Mouse (Mus musculus) heart, embryonic 14.5 days (tissue): ENCODE results near the gene Dbn1. TPM values are rescaled to one million over a fixed set of nuclear protein-coding genes. Genes with fewer than 3 reads are reported as not detected.

Experiments used
- ATAC-seq: fragments of 200-750 bp; cut with Nextera tagmentation; 2 replicates; pipeline ENCODE4 v1.8.0; 2017; ENCODE audit warnings: low read depth, moderate TSS enrichment; ENCODE audit not compliant: insufficient number of reproducible peaks, insufficient read depth, low FRiP score
- H3K27ac ChIP-seq, 2 experiments: fragments of 200-500 bp in 1 of 2; fragments of 300-500 bp in 1 of 2; sonication (generic) in 1 of 2; replicated peaks in 1 of 2; 2 replicates each; pipeline ENCODE4 v1.5.1; 2012 to 2014; ENCODE audit warnings: low read depth in 2 of 2, low read length in 2 of 2, control low read depth in 1 of 2, mild to moderate bottlenecking in 1 of 2, mixed read lengths in 1 of 2; ENCODE audit not compliant: control insufficient read depth in 1 of 2, insufficient read depth in 1 of 2
- H3K27me3 ChIP-seq: fragments of 300-500 bp; sonication (generic); 2 replicates; pipeline ENCODE4 v1.6.1; 2014; ENCODE audit warnings: mild to moderate bottlenecking, low read length, control low read depth; ENCODE audit not compliant: control insufficient read depth, insufficient read depth
- H3K36me3 ChIP-seq: fragments of 300-500 bp; sonication (generic); 2 replicates; pipeline ENCODE4 v1.6.1; 2014; ENCODE audit warnings: mild to moderate bottlenecking, control low read depth, low read length, mixed read lengths; ENCODE audit not compliant: control insufficient read depth, insufficient read depth
- H3K4me1 ChIP-seq, 2 experiments: fragments of 200-500 bp in 1 of 2; fragments of 300-500 bp in 1 of 2; sonication (generic) in 1 of 2; 2 replicates each; pipeline ENCODE4 v1.6.1; 2012 to 2014; ENCODE audit warnings: low read length in 2 of 2, control low read depth in 1 of 2, mixed read lengths in 1 of 2; ENCODE audit not compliant: control insufficient read depth in 2 of 2, insufficient read depth in 2 of 2
- H3K4me2 ChIP-seq: fragments of 300-500 bp; sonication (generic); 2 replicates; pipeline ENCODE4 v1.6.1; 2014; ENCODE audit warnings: mild to moderate bottlenecking, low read length
- H3K4me3 ChIP-seq, 2 experiments: fragments of 200-500 bp in 1 of 2; fragments of 300-500 bp in 1 of 2; sonication (generic) in 1 of 2; 2 replicates each; pipeline ENCODE4 v1.5.1; 2012 to 2014; ENCODE audit warnings: low read length in 2 of 2, mild to moderate bottlenecking in 2 of 2, control low read depth in 1 of 2, low read depth in 1 of 2, moderate library complexity in 1 of 2; ENCODE audit not compliant: control insufficient read depth in 1 of 2, insufficient read depth in 1 of 2
- H3K9ac ChIP-seq: fragments of 300-500 bp; sonication (generic); 2 replicates; pipeline ENCODE4 v1.6.1; 2014; ENCODE audit warnings: mild to moderate bottlenecking, low read length
- H3K9me3 ChIP-seq: fragments of 300-500 bp; sonication (generic); 2 replicates; pipeline ENCODE4 v1.6.1; 2016; ENCODE audit warnings: low read length, control low read depth; ENCODE audit not compliant: control insufficient read depth
- WGBS: fragments of 180-500 bp; shearing (Covaris S2); extraction: QIAGEN DNeasy Blood & Tissue Kit; methylation state at CpG from one replicate; pipeline ENCODE4 v1.1.7; 2014; 5-methylcytosine and 5-hydroxymethylcytosine counted together
- polyA plus RNA-seq: library from polyadenylated mRNA; unstranded; fragments of >200 nt; fragmentation: Nextera tagmentation; extraction: Ambion mirVana; gene quantifications from 2 replicates; pipeline ENCODE4 v1.2.1, GENCODE M21; 2014

The Dbn1 gene
- polyA plus RNA-seq, 1 experiment from 2014 or later = 51.8 TPM

DNA sequence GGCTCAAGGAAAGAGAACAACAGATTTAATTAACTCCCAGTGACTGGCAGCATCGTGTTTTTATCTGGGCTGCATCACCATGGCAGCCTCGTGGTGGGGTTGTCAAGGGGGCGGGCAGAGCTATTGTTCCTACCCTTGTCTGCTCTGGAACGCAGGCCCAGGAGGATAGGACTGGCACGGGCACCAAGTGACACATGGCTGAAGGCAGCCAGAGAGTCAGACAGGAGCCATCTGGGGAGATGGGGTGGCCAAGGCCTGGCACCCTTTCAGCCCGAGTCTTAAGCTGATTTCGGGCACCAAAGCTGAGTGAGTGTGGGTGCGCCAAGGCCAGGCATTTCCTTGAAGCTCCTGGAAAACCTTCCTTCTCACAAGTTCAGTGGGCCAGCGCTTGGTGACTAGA is 17.5 kb downstream of the Dbn1 start:
- no peak for ATAC-seq
- no peak overlapping the region for H3K27ac ChIP-seq
- peaks cover 59% of the 10 kb centered on the region for H3K27me3 ChIP-seq
- 70% methylated on average over 9 of the region's 9 CpGs for WGBS
- H3K4me2 ChIP-seq = no peak overlapping the region
- no peak overlapping the region for H3K9ac ChIP-seq
- H3K9me3 ChIP-seq = no peaks in the 10 kb centered on the region
- H3K4me1 ChIP-seq = peaks cover 9 to 22% of the 10 kb centered on the region in 2 experiments; a peak in 3 of 4 replicates
- H3K36me3 ChIP-seq = peaks cover 20% of the 10 kb centered on the region
- no peak overlapping the region for H3K4me3 ChIP-seq

DNA sequence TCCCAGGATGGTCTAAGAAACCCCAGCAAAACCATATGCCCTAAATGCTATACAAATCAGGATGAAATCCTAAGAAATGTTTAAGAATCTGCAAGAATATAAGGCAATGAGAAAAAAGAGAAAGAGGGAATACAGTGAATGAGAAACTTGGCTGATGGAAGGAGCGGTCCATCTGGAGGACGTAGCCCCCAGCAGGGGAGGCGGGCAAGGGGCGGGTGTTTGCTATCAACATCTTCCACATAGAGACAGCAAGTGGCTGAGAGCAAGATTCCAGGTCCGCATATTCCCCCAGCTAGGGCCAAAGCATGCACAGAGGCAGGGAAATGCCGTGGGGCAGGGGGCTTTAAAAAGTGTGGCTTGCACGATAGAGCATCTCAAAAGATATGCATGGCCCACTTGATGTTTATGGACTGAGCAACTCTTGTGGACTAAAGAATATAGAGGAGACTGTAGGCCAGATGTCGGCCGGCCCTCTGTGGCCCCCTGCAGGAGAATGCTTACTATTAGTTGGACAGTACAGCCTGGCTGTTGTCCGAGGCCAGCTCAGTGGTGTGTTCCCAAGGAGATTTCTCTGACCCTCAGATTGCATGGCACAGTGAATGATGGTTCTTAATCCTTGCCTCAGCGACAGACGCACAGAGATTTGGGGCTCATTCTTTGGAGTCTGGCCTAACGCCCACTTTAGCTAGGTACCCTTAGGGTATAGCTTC is 18.9 kb downstream of the Dbn1 start:
- WGBS = 31% methylated on average over 13 of the region's 13 CpGs
- no peaks in the 10 kb centered on the region for H3K9me3 ChIP-seq
- peaks cover 49% of the 10 kb centered on the region for H3K27me3 ChIP-seq
- H3K4me1 ChIP-seq = peaks cover 9 to 30% of the 10 kb centered on the region in 2 experiments; a peak in 3 of 4 replicates
- H3K4me3 ChIP-seq = no peak overlapping the region
- H3K4me2 ChIP-seq = no peak overlapping the region
- ATAC-seq = no peak
- H3K27ac ChIP-seq = no peak overlapping the region
- H3K36me3 ChIP-seq = peaks cover 6% of the 10 kb centered on the region
- H3K9ac ChIP-seq = no peak overlapping the region

GRCm38 (mm10) chr13:55465830-55466440 is 22.0 kb downstream of the Dbn1 start:
- H3K4me1 ChIP-seq = peaks cover 3 to 17% of the 10 kb centered on the region in 2 experiments; a peak in 3 of 4 replicates
- no peak for ATAC-seq
- H3K9me3 ChIP-seq = no peaks in the 10 kb centered on the region
- H3K9ac ChIP-seq = no peak overlapping the region
- peaks cover 40% of the 10 kb centered on the region for H3K27me3 ChIP-seq
- no peak overlapping the region for H3K27ac ChIP-seq
- no peak overlapping the region for H3K4me2 ChIP-seq
- 63% methylated on average over 5 of the region's 5 CpGs for WGBS
- H3K4me3 ChIP-seq = no peak overlapping the region
- H3K36me3 ChIP-seq = peaks cover 13% of the 10 kb centered on the region

- H3K9ac ChIP-seq = no peak overlapping the region
- ATAC-seq = no peak
- no peak overlapping the region for H3K27ac ChIP-seq
- H3K4me2 ChIP-seq = no peak overlapping the region
- H3K36me3 ChIP-seq = peaks cover 20% of the 10 kb centered on the region
- peaks cover 3 to 14% of the 10 kb centered on the region in 2 experiments; a peak in 3 of 4 replicates for H3K4me1 ChIP-seq
- H3K27me3 ChIP-seq = peaks cover 33% of the 10 kb centered on the region
- H3K4me3 ChIP-seq = no peak overlapping the region
- H3K9me3 ChIP-seq = no peaks in the 10 kb centered on the region
- WGBS = 29% methylated on average over 3 of the region's 3 CpGs
Measured at GRCm38 (mm10) chr13:55465184-55465583, 22.7 kb downstream of the Dbn1 start.

DNA sequence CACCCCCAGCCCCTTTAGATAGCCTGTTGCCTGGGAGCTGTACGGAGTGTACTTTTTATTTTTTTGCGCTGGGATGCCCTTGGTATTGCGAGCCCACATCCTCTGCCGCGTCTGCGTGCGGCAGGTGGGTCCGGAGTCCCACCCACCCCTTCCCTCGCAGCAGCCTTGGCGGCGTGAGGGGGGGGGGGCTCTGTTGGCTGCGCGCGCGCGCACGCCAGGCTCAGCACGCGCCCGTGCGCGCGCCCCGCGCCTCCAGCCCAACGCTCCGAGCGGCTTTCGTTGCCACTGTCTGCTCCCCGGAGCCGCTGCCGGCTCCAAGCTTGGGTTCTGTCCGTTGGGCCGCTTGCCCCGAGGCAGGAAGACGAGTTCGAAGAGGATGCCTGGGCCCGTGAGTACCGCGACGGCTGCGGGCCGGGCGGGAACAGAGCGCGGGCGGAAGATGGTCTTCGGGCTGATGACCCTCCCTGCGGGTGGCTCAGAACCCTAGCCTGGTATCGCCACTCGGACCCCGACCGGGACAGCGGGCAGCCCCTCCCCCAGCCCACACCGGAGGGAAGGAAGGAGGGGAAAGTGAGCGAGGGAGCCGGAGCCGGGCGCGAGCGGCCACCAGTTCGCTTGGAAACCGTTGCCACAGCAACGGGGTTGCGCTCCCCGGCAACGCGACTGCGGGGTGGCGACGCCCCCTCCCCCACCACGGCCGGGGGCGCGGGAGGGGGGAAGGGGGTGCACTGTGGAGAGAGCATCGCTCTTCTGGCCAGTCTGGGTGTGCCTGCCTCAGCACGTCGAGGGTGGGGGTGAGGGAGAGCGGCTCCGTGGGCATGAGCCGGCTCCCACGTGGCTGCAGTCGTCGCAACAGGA is 23.7 kb downstream of the Dbn1 start, which contains the start of gene Prr7:
TSS of gene Prr7 (plus strand) at position 241 of the 858 bp plus-strand sequence.
- Histone ChIP-seq H3K4me2 (peak within 1 kb of the TSS; percentile 98), H3K36me3 (peaks cover 29% of the 10 kb centered on the region), H3K27me3 (peaks cover 24% of the 10 kb centered on the region), H3K27ac (no peak within 1 kb of the TSS), H3K4me3 (peak within 1 kb of the TSS; percentile 57 to 61), H3K4me1 (peaks cover 3 to 14% of the 10 kb centered on the region in 2 experiments; a peak in 3 of 4 replicates), H3K9me3 (no peaks in the 10 kb centered on the region), H3K9ac (peak within 1 kb of the TSS; percentile 76)
- WGBS = under 1% methylated on average over 67 of the region's 84 CpGs
- peak; percentile 27; the same call in 1 of the 2 replicates for ATAC-seq

GRCm38 (mm10) chr13:55463399-55464026 is 24.4 kb downstream of the Dbn1 start:
- ATAC-seq = no peak
- H3K27ac ChIP-seq = no peak overlapping the region

DNA sequence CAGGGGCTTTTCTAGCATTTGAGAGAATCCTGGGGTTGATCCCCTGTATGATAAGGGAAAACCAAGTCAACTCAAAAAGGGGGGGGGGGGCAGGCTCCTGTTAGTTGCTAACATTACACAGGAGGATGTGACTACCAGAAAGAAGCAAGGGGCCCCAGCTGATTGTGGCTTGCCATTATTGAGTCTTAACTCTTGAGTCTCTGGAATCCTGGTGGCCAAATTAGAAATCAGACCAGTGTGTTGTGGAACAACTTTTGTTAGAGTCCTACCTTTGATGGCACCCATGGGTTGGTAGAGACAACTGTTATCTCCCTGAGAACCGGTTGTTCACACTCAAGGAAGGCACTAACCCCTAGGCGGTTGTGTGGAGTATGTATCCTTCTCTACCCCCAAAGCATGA is 24.9 kb downstream of the Dbn1 start:
- Histone ChIP-seq H3K9me3 (no peaks in the 10 kb centered on the region), H3K27ac (no peak overlapping the region), H3K4me3 (no peak overlapping the region), H3K9ac (no peak overlapping the region), H3K4me2 (no peak overlapping the region), H3K27me3 (peaks cover 17% of the 10 kb centered on the region), H3K36me3 (peaks cover 42% of the 10 kb centered on the region), H3K4me1 (peaks cover 3 to 14% of the 10 kb centered on the region in 2 experiments; a peak in 3 of 4 replicates)
- 51% methylated on average over 2 of the region's 2 CpGs for WGBS
- no peak for ATAC-seq

More at GRCm38 (mm10) chr13:55463399-55464026, 24.4 kb downstream of the Dbn1 start:
- Histone ChIP-seq H3K4me3 (peak overlapping the region; percentile 57 to 61), H3K4me1 (peaks cover 3 to 14% of the 10 kb centered on the region in 2 experiments; a peak in 3 of 4 replicates), H3K9me3 (no peaks in the 10 kb centered on the region), H3K36me3 (peaks cover 37% of the 10 kb centered on the region), H3K4me2 (peak overlapping the region; percentile 98), H3K9ac (peak overlapping the region; percentile 76), H3K27me3 (peaks cover 17% of the 10 kb centered on the region)
- WGBS = 16% methylated on average over 14 of the region's 14 CpGs
